Mouse (Mus musculus) lung, adult 2 months (tissue): ENCODE results near the gene Sbsn.

ENCODE experiments used
- CTCF ChIP-seq: fragments of 200-500 bp; IDR thresholded peaks from 2 replicates; pipeline ENCODE4 v1.5.1; 2011; ENCODE audit warnings: mild to moderate bottlenecking, low read length, control low read depth; ENCODE audit not compliant: insufficient read depth
- POLR2A ChIP-seq: fragments of 200-500 bp; IDR thresholded peaks from 2 replicates; pipeline ENCODE4 v1.6.1; 2011; ENCODE audit warnings: low read depth, mild to moderate bottlenecking, control low read depth, low read length, borderline replicate concordance; ENCODE audit errors: extremely low read depth

DNA sequence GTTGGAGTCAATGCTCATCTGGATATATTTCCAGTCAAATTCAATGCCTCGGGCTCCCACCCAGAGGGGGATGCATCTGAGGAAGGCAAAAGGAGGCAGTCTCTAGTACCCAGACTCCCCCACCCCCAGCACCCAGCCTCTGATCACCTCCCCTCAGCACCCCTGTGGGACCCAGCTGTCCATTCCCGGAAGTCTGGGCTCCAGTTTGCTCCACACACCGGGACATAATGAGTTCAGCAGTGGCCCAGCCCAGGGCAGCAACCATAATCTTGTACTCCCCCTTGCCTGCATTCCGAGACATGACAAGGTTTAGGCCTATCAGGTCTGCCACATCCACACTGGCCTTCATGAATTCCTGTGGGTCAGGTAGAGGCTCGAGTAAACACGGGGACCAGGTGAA is 23.1 kb upstream of the Sbsn start:
- TF ChIP-seq CTCF (no peak), POLR2A (no peak)
